Mouse (Mus musculus): ENCODE results near the gene Zfp746. TPM values are rescaled to one million over a fixed set of nuclear protein-coding genes. Genes with fewer than 3 reads are reported as not detected.
"Not testable (repeated sequence)": the region's sequence is repeated elsewhere in the genome, so short reads cannot be mapped to it uniquely, and the experiment has no call there.

The Zfp746 gene
- polyA plus RNA-seq (2012; ENCODE audit: insufficient read depth, insufficient read length, missing spikeins) = 5.4 and 5.5 TPM in 2 replicates

GRCm38 (mm10) chr6:48086471-48086878 is at the start of gene Zfp746:
Gene Zfp746 (minus strand): TSS chr6:48086593.
- peak within 1 kb of the TSS; percentile 55 for H3K27ac ChIP-seq (replicated peaks; ENCODE audit: low read depth, low read length)
- H3K4me3 ChIP-seq (ENCODE audit: insufficient read depth, low read depth, low read length) = peak within 1 kb of the TSS; percentile 69
- peaks cover 7% of the 10 kb centered on the region for H3K4me1 ChIP-seq (ENCODE audit: control insufficient read depth, insufficient read depth, insufficient read length, low read length)

- H3K27ac ChIP-seq (replicated peaks; ENCODE audit: low read depth, low read length); H3K4me3 ChIP-seq (ENCODE audit: insufficient read depth, low read depth, low read length); H3K4me1 ChIP-seq (ENCODE audit: control insufficient read depth, insufficient read depth, insufficient read length, low read length): not testable (repeated sequence)
Measured at GRCm38 (mm10) chr6:48121092-48121491, 34.7 kb upstream of the Zfp746 start.

- Histone ChIP-seq H3K4me3 (ENCODE audit: insufficient read depth, low read depth, low read length) (no peak overlapping the region), H3K4me1 (ENCODE audit: control insufficient read depth, insufficient read depth, insufficient read length, low read length) (no peaks in the 10 kb centered on the region), H3K27ac (replicated peaks; ENCODE audit: low read depth, low read length) (no peak overlapping the region)
Measured at GRCm38 (mm10) chr6:48116036-48116435, 29.6 kb upstream of the Zfp746 start.

- Histone ChIP-seq H3K27ac (replicated peaks; ENCODE audit: low read depth, low read length) (no peak overlapping the region), H3K4me3 (ENCODE audit: insufficient read depth, low read depth, low read length) (peak overlapping the region; percentile 50; the same call in 1 of the 2 replicates), H3K4me1 (ENCODE audit: control insufficient read depth, insufficient read depth, insufficient read length, low read length) (peaks cover 7% of the 10 kb centered on the region)
Measured at GRCm38 (mm10) chr6:48086957-48087715, 743 bp upstream of the Zfp746 start.

- peak overlapping the region; percentile 55 for H3K27ac ChIP-seq (replicated peaks; ENCODE audit: low read depth, low read length)
- H3K4me1 ChIP-seq (ENCODE audit: control insufficient read depth, insufficient read depth, insufficient read length, low read length) = peaks cover 7% of the 10 kb centered on the region
- H3K4me3 ChIP-seq (ENCODE audit: insufficient read depth, low read depth, low read length) = peak overlapping the region; percentile 69
Measured at GRCm38 (mm10) chr6:48085521-48086404, 630 bp downstream of the Zfp746 start.

GRCm38 (mm10) chr6:48083733-48084191 is 2.6 kb downstream of the Zfp746 start:
- Histone ChIP-seq H3K4me3 (ENCODE audit: insufficient read depth, low read depth, low read length) (no peak overlapping the region), H3K27ac (replicated peaks; ENCODE audit: low read depth, low read length) (no peak overlapping the region), H3K4me1 (ENCODE audit: control insufficient read depth, insufficient read depth, insufficient read length, low read length) (peaks cover 7% of the 10 kb centered on the region)

- H3K4me1 ChIP-seq (ENCODE audit: control insufficient read depth, insufficient read depth, insufficient read length, low read length) = peaks cover 7% of the 10 kb centered on the region
- H3K4me3 ChIP-seq (ENCODE audit: insufficient read depth, low read depth, low read length) = no peak overlapping the region
- H3K27ac ChIP-seq (replicated peaks; ENCODE audit: low read depth, low read length) = no peak overlapping the region
Measured at GRCm38 (mm10) chr6:48081952-48082351, 4.4 kb downstream of the Zfp746 start.

- H3K27ac ChIP-seq (replicated peaks; ENCODE audit: low read depth, low read length) = no peak overlapping the region
- H3K4me3 ChIP-seq (ENCODE audit: insufficient read depth, low read depth, low read length) = no peak overlapping the region
- H3K4me1 ChIP-seq (ENCODE audit: control insufficient read depth, insufficient read depth, insufficient read length, low read length) = peaks cover 7% of the 10 kb centered on the region
Measured at GRCm38 (mm10) chr6:48081021-48081420, 5.4 kb downstream of the Zfp746 start.

- H3K27ac ChIP-seq (replicated peaks; ENCODE audit: low read depth, low read length) = no peak overlapping the region
- H3K4me3 ChIP-seq (ENCODE audit: insufficient read depth, low read depth, low read length) = peak overlapping the region; percentile 41
- peaks cover 2% of the 10 kb centered on the region; the same call in 1 of the 2 replicates for H3K4me1 ChIP-seq (ENCODE audit: control insufficient read depth, insufficient read depth, insufficient read length, low read length)
Measured at GRCm38 (mm10) chr6:48073316-48073715, 13.1 kb downstream of the Zfp746 start.

GRCm38 (mm10) chr6:48067492-48067891 is 18.9 kb downstream of the Zfp746 start:
- H3K4me1 ChIP-seq (ENCODE audit: control insufficient read depth, insufficient read depth, insufficient read length, low read length) = no peaks in the 10 kb centered on the region
- no peak overlapping the region for H3K4me3 ChIP-seq (ENCODE audit: insufficient read depth, low read depth, low read length)
- no peak overlapping the region for H3K27ac ChIP-seq (replicated peaks; ENCODE audit: low read depth, low read length)

- Histone ChIP-seq H3K4me1 (ENCODE audit: control insufficient read depth, insufficient read depth, insufficient read length, low read length) (no peaks in the 10 kb centered on the region), H3K4me3 (ENCODE audit: insufficient read depth, low read depth, low read length) (no peak overlapping the region), H3K27ac (replicated peaks; ENCODE audit: low read depth, low read length) (no peak overlapping the region)
Measured at GRCm38 (mm10) chr6:48065587-48066075, 20.8 kb downstream of the Zfp746 start.

GRCm38 (mm10) chr6:48064451-48064850 is 21.9 kb downstream of the Zfp746 start:
- Histone ChIP-seq H3K4me3 (ENCODE audit: insufficient read depth, low read depth, low read length) (no peak overlapping the region), H3K4me1 (ENCODE audit: control insufficient read depth, insufficient read depth, insufficient read length, low read length) (no peaks in the 10 kb centered on the region)

GRCm38 (mm10) chr6:48063940-48064339 is 22.5 kb downstream of the Zfp746 start:
- Histone ChIP-seq H3K4me1 (ENCODE audit: control insufficient read depth, insufficient read depth, insufficient read length, low read length) (no peaks in the 10 kb centered on the region), H3K27ac (replicated peaks; ENCODE audit: low read depth, low read length) (no peak overlapping the region), H3K4me3 (ENCODE audit: insufficient read depth, low read depth, low read length) (no peak overlapping the region)

More at GRCm38 (mm10) chr6:48064451-48064850, 21.9 kb downstream of the Zfp746 start:
- H3K27ac ChIP-seq (replicated peaks; ENCODE audit: low read depth, low read length) = no peak overlapping the region

GRCm38 (mm10) chr6:48060895-48061294 is 25.5 kb downstream of the Zfp746 start:
- no peak overlapping the region for H3K4me3 ChIP-seq (ENCODE audit: insufficient read depth, low read depth, low read length)
- H3K27ac ChIP-seq (replicated peaks; ENCODE audit: low read depth, low read length) = no peak overlapping the region
- no peaks in the 10 kb centered on the region for H3K4me1 ChIP-seq (ENCODE audit: control insufficient read depth, insufficient read depth, insufficient read length, low read length)

- Histone ChIP-seq H3K4me3 (ENCODE audit: insufficient read depth, low read depth, low read length) (no peak overlapping the region), H3K4me1 (ENCODE audit: control insufficient read depth, insufficient read depth, insufficient read length, low read length) (no peaks in the 10 kb centered on the region), H3K27ac (replicated peaks; ENCODE audit: low read depth, low read length) (no peak overlapping the region)
Measured at GRCm38 (mm10) chr6:48060421-48060820, 26.0 kb downstream of the Zfp746 start.
